Mouse (Mus musculus) forebrain, embryonic 13.5 days (tissue): ENCODE results near the gene Taf15. TPM values are rescaled to one million over a fixed set of nuclear protein-coding genes. Genes with fewer than 3 reads are reported as not detected.

Source experiments
- ATAC-seq: fragments of 200-750 bp; cut with Nextera tagmentation; 2 replicates; pipeline ENCODE4 v1.8.0; 2017
- H3K27ac ChIP-seq: fragments of 300-500 bp; sonication (generic); 2 replicates; pipeline ENCODE4 v1.5.1; 2015; ENCODE audit warnings: inconsistent platforms, mild to moderate bottlenecking, moderate library complexity
- H3K27me3 ChIP-seq: fragments of 300-500 bp; sonication (generic); 2 replicates; pipeline ENCODE4 v1.6.1; 2015; ENCODE audit warnings: mild to moderate bottlenecking, inconsistent platforms
- H3K36me3 ChIP-seq: fragments of 300-500 bp; sonication (generic); 2 replicates; pipeline ENCODE4 v1.6.1; 2015; ENCODE audit warnings: mild to moderate bottlenecking, inconsistent platforms; ENCODE audit not compliant: poor library complexity, severe bottlenecking
- H3K4me1 ChIP-seq: fragments of 300-500 bp; sonication (generic); 2 replicates; pipeline ENCODE4 v1.6.1; 2015; ENCODE audit warnings: inconsistent platforms
- H3K4me2 ChIP-seq: fragments of 300-500 bp; sonication (generic); 2 replicates; pipeline ENCODE4 v1.6.1; 2015; ENCODE audit warnings: inconsistent platforms, mild to moderate bottlenecking, moderate library complexity
- H3K4me3 ChIP-seq: fragments of 300-500 bp; sonication (generic); 2 replicates; pipeline ENCODE4 v1.5.1; 2015; ENCODE audit warnings: mild to moderate bottlenecking, inconsistent platforms
- H3K9ac ChIP-seq: fragments of 300-500 bp; sonication (generic); 2 replicates; pipeline ENCODE4 v1.6.1; 2015; ENCODE audit warnings: mild to moderate bottlenecking, inconsistent platforms
- H3K9me3 ChIP-seq: fragments of 300-500 bp; sonication (generic); replicated peaks from 2 replicates; pipeline ENCODE4 v1.6.1; 2016; ENCODE audit warnings: inconsistent platforms
- WGBS: fragments of 180-500 bp; shearing (Covaris S2); methylation state at CpG from one replicate; pipeline ENCODE4 v1.1.7; 2015; 5-methylcytosine and 5-hydroxymethylcytosine counted together
- polyA plus RNA-seq: library from polyadenylated mRNA; unstranded; fragments of >200 nt; fragmentation: Nextera tagmentation; extraction: Ambion mirVana; gene quantifications from 2 replicates; pipeline ENCODE4 v1.2.1, GENCODE M21; 2015

The Taf15 gene
- polyA plus RNA-seq, 1 experiment from 2014 or later = 20.5 TPM

DNA sequence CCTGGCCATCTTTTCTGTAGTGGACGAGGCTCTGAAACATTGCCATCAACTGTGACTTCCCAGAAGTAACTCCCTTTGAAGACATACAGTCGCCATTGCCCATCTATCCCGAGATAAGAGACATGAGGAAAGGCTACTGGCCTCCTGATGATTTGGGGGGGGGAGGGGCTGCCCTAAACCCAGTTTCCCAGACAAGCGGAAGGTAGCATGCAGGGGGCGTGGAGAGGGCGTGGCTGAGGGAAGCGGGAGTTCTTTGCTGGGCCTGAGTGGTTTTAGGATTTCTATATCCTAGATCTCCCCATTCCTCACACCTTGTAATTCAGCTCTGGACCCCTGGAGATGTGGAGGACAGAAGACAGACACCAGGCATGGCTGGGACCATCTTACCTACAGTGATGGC is 29.1 kb upstream of the Taf15 start:
- no peak for ATAC-seq
- no peak overlapping the region for H3K9ac ChIP-seq
- H3K27me3 ChIP-seq = peaks cover 64% of the 10 kb centered on the region
- 16% methylated on average over 7 of the region's 7 CpGs for WGBS
- no peak overlapping the region; the same call in 1 of the 2 replicates for H3K27ac ChIP-seq
- no peaks in the 10 kb centered on the region for H3K36me3 ChIP-seq
- H3K9me3 ChIP-seq = no peaks in the 10 kb centered on the region
- peaks cover 19% of the 10 kb centered on the region for H3K4me1 ChIP-seq
- no peak overlapping the region for H3K4me3 ChIP-seq
- H3K4me2 ChIP-seq = no peak overlapping the region

DNA sequence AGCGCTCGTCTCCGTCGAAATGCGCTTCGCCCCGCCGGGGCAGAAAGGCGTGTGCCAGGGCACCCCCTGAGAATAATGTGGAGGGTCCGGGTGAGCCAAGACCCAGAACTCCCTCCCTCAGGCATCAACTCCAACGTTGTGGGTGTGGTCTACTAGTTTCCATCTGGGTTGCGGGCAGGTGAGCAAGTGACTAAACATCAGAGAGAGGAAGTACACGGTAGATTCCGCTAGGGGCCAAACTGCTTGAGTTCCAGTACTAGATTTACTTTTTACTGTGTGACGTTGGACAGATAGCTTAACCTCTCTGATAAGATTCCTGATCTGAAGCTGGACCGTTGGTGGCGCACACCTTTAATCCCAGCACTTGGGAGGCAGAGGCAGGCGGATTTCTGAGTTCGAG is 27.9 kb upstream of the Taf15 start:
- H3K27me3 ChIP-seq = peaks cover 64% of the 10 kb centered on the region
- no peak overlapping the region for H3K27ac ChIP-seq
- H3K4me3 ChIP-seq = 0 out of 2 replicates have a peak overlapping the region, but pooled peaks have one; percentile 9
- H3K9ac ChIP-seq = peak overlapping the region; percentile 30; the same call in 1 of the 2 replicates
- ATAC-seq = no peak
- H3K4me1 ChIP-seq = peaks cover 24% of the 10 kb centered on the region
- H3K36me3 ChIP-seq = no peaks in the 10 kb centered on the region
- H3K9me3 ChIP-seq = no peaks in the 10 kb centered on the region
- H3K4me2 ChIP-seq = peak overlapping the region; percentile 39
- 26% methylated on average over 19 of the region's 19 CpGs for WGBS

DNA sequence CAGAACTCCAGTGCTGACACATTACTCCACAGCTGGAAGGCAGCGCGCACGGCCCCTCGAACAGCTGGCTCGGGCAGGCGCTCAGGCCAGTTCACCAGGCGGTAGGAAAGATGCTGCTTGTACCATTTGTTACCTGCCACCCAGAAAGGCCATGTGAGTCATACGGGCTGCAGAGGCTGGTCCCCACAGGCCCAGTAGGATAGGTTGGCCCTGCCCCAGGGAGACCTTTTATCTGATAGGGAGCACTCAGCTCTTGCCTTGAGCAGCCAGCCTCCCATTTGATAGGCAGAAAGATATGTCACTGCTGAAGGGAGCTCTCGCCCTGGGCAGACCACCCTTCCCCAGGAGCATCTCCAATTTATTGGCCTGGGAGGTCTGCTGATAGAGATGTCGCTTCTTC is 25.3 kb upstream of the Taf15 start:
- peaks cover 46% of the 10 kb centered on the region for H3K27me3 ChIP-seq
- H3K27ac ChIP-seq = no peak overlapping the region
- 80% methylated on average over 10 of the region's 10 CpGs for WGBS

DNA sequence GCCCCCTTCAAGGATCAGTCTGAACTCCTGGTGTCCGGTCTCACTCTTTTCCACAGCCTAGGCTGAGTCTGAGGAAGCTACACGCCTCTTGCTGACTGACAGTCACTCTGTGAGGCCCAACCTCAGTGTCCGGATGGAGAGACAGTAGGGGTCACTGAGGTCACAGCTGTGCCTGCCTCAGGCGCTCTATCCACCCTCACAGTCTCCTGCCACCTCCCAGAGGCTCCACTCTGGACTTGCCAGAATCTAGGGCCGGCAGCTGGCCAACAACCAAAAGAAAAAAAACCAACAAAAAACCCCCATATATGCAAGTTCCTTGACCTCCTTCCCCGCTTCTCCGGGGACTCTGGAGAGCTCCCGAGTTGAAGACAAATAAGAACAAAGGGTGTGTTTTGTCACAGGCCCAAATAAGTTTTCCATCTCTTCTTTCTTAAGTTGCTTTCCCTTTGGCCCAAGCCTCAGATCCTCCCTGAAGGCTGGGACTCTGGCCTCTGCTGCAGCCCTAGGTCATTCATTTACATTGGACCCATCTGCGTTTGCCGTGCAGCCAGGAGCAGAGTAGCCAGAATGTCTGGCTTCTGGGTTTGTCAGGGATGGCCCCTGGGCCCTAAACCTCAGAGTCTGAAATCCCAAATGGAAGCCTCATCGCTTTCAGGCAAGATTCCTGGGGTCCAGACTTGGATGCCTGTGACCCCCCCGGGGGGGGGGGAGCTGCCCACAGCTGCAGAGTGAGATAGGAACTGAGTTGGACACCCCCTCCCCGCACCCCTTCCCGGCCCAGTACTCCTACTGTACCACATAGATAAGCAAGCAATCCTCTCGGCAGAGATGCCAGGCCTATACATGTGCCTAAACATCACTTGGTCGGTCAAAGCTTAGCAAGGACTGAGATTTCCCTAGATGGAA is 24.6 kb upstream of the Taf15 start:
- no peaks in the 10 kb centered on the region for H3K9me3 ChIP-seq
- H3K4me1 ChIP-seq = peaks cover 17% of the 10 kb centered on the region
- H3K36me3 ChIP-seq = no peaks in the 10 kb centered on the region
- H3K27me3 ChIP-seq = peaks cover 40% of the 10 kb centered on the region
- no peak overlapping the region for H3K4me3 ChIP-seq
- H3K27ac ChIP-seq = no peak overlapping the region
- no peak overlapping the region for H3K4me2 ChIP-seq
- no peak overlapping the region for H3K9ac ChIP-seq
- ATAC-seq = no peak
- WGBS = 63% methylated on average over 16 of the region's 16 CpGs

More for the DNA sequence above, 25.3 kb upstream of the Taf15 start:
- ATAC-seq = no peak
- no peak overlapping the region for H3K4me3 ChIP-seq
- H3K36me3 ChIP-seq = no peaks in the 10 kb centered on the region
- no peaks in the 10 kb centered on the region for H3K9me3 ChIP-seq
- no peak overlapping the region for H3K4me2 ChIP-seq
- peaks cover 21% of the 10 kb centered on the region for H3K4me1 ChIP-seq
- no peak overlapping the region for H3K9ac ChIP-seq

DNA sequence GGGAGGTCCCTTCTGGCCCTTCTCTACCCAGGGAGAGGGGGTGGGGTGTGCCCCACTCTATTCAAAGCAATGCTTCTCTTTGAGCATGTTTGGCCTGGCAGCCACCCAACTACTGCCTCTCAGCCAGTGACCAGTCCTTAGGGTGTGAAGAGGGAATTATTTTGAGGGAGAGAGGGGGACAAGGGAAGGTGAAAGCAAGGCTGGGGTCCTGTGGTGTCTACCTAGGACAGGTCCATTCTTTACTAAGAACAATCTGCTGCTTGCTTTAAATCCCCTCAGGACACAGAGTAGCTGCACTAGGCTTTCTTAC is 24.0 kb upstream of the Taf15 start:
- H3K27ac ChIP-seq = no peak overlapping the region
- peaks cover 34% of the 10 kb centered on the region for H3K27me3 ChIP-seq
- H3K36me3 ChIP-seq = no peaks in the 10 kb centered on the region
- no peak overlapping the region for H3K4me2 ChIP-seq
- no peaks in the 10 kb centered on the region for H3K9me3 ChIP-seq
- H3K4me1 ChIP-seq = peaks cover 17% of the 10 kb centered on the region
- no peak overlapping the region for H3K4me3 ChIP-seq
- 0 out of 2 replicates have a peak, but pooled peaks have one; percentile 24 for ATAC-seq
- no peak overlapping the region for H3K9ac ChIP-seq

DNA sequence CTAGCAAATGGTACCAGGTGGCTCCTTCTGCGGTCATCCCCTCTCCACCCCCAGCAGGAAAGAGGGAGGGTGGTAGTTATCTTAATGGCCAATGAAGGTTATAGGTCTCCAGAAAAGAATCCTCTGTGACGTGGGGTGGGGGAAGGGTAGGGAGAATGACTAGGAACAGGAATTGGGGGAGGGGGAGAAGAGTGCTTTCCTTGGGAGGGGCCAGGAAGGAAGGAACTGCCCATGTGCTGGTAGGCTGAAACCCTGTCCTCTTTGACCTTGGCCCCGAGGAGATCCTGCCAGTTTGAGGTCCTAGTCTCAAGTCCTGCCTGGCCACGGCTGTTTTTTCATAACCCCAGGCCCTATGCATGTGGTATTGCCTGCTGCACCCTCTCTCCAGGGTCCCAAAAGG is 23.6 kb upstream of the Taf15 start:
- WGBS = 64% methylated on average over 4 of the region's 4 CpGs
- Histone ChIP-seq H3K4me2 (no peak overlapping the region), H3K4me1 (peaks cover 17% of the 10 kb centered on the region), H3K36me3 (no peaks in the 10 kb centered on the region), H3K27ac (no peak overlapping the region), H3K9me3 (no peaks in the 10 kb centered on the region), H3K4me3 (no peak overlapping the region), H3K27me3 (peaks cover 30% of the 10 kb centered on the region), H3K9ac (no peak overlapping the region)
- ATAC-seq = no peak

DNA sequence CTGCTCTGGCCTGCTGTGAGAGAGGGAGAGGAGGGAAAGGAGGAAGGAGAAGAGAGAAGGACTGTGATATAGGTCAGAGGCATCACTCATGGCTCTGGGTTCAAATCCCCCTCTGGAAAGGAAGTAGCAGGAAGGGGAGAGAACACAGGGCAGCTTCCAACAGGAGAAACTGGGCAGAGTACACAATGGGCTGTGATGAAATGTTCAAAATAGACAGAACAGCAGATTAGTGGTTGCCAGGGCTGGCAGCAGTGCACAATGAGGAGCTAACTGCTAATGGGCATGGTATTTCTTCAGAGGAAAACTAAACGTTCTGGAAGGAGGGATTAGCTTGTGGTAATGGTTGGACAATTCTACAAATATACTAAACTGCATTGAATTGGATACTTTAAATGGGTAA is 22.3 kb upstream of the Taf15 start:
- Histone ChIP-seq H3K27ac (no peak overlapping the region), H3K4me1 (peaks cover 17% of the 10 kb centered on the region), H3K9me3 (no peaks in the 10 kb centered on the region), H3K36me3 (no peaks in the 10 kb centered on the region), H3K4me2 (no peak overlapping the region), H3K9ac (no peak overlapping the region), H3K4me3 (no peak overlapping the region), H3K27me3 (peaks cover 18% of the 10 kb centered on the region)
- ATAC-seq = no peak
- WGBS = 21% methylated on average over 1 of the region's 1 CpGs

DNA sequence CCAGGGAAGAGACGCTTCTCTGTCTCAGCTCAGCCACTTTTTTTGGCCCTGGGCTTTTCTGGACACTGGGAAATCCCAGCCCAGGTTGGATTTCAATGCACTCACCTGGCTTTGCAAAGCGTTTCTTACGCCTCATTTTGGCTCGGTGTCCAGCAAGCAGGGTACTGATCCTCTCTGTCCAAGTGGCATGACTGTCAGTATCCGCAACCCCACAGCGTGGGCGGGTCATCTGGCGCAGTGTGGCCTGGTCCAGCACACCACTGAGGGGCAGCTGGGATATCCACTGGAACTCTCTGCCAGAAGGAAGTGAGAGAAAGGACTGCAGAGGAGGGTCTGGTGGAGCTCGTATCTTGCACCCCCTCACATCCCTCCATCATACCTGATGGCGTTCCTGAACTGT is 21.6 kb upstream of the Taf15 start:
- peaks cover 17% of the 10 kb centered on the region for H3K4me1 ChIP-seq
- WGBS = 89% methylated on average over 10 of the region's 10 CpGs
- no peaks in the 10 kb centered on the region for H3K36me3 ChIP-seq
- H3K4me2 ChIP-seq = no peak overlapping the region
- H3K27me3 ChIP-seq = peaks cover 14% of the 10 kb centered on the region; the same call in 1 of the 2 replicates
- ATAC-seq = no peak
- H3K27ac ChIP-seq = no peak overlapping the region
- H3K4me3 ChIP-seq = no peak overlapping the region
- H3K9ac ChIP-seq = no peak overlapping the region
- no peaks in the 10 kb centered on the region for H3K9me3 ChIP-seq

DNA sequence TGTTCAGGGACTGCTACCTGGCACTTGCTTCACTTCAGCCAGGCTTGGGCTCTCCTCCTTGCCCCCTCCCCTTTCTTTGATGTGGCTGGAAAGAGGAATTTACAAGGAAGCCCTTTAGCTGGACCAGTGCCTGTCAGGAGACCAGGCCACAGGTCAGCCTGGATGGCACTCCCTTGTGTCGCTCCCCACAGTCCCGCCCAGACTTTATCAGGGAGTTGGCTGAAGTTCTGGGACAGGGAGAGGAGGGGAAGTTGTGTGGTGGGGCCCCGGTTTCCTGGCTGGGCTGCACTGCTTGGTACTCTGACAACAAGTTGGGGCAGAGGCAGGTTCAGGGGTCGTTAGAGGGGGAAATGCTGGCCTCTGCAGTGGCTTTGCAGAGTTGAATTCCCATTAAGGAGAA is 18.3 kb upstream of the Taf15 start:
- H3K4me3 ChIP-seq = no peak overlapping the region
- no peak for ATAC-seq
- no peaks in the 10 kb centered on the region for H3K27me3 ChIP-seq
- no peak overlapping the region for H3K27ac ChIP-seq
- H3K4me1 ChIP-seq = no peaks in the 10 kb centered on the region
- no peak overlapping the region for H3K4me2 ChIP-seq
- no peaks in the 10 kb centered on the region for H3K9me3 ChIP-seq
- no peak overlapping the region for H3K9ac ChIP-seq
- WGBS = 41% methylated on average over 4 of the region's 4 CpGs
- no peaks in the 10 kb centered on the region for H3K36me3 ChIP-seq

DNA sequence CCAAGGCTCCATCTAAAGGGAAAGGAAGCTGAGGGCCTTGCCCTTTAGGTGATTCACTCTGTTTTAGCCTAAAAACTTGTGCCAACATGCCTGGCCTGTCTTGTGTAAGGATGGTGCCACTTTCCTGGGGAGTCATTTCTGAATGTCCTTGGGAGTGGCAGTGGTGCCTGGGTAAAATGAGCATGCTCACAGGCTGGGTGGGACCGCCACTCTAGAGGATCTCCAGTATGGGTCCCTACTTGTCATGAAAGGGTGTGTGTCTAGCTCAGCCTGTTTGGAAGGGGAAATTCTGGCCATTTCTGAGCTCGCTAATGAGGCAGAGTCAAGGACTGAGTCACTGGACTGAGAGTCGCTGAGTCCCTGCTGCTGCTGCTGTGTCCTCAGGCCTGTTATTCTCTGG is 17.3 kb upstream of the Taf15 start:
- peaks cover 6% of the 10 kb centered on the region for H3K27me3 ChIP-seq
- H3K9ac ChIP-seq = no peak overlapping the region
- WGBS = 74% methylated on average over 3 of the region's 3 CpGs
- no peaks in the 10 kb centered on the region for H3K9me3 ChIP-seq
- no peaks in the 10 kb centered on the region for H3K36me3 ChIP-seq
- H3K4me1 ChIP-seq = no peaks in the 10 kb centered on the region
- H3K4me2 ChIP-seq = no peak overlapping the region
- no peak overlapping the region for H3K4me3 ChIP-seq
- ATAC-seq = no peak
- no peak overlapping the region for H3K27ac ChIP-seq

DNA sequence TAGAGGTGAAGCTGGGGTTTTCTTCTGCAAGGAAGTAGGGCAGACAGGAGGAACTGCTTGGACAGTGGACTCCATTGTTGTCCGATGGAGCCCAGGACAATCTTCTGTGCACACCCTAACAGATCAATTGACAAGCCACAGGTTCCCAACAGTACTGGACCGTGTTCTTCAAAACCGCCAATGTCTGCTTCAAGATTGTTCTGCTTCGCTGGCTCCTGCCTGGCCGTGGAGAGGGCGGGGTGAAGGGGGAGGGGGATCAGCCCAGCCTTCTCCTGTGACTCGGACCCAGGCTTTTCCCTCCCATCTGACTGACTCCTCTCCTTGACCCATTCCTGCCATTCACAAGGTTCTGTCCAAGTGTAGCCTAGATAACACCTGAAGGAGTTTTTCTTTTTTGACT is 15.6 kb upstream of the Taf15 start:
- H3K27me3 ChIP-seq = peaks cover 16% of the 10 kb centered on the region
- no peak overlapping the region for H3K4me3 ChIP-seq
- no peak for ATAC-seq
- H3K9ac ChIP-seq = no peak overlapping the region
- no peaks in the 10 kb centered on the region for H3K9me3 ChIP-seq
- no peak overlapping the region for H3K4me2 ChIP-seq
- H3K27ac ChIP-seq = no peak overlapping the region
- H3K4me1 ChIP-seq = peaks cover under 1% of the 10 kb centered on the region; the same call in 1 of the 2 replicates
- no peaks in the 10 kb centered on the region for H3K36me3 ChIP-seq
- 29% methylated on average over 7 of the region's 7 CpGs for WGBS

DNA sequence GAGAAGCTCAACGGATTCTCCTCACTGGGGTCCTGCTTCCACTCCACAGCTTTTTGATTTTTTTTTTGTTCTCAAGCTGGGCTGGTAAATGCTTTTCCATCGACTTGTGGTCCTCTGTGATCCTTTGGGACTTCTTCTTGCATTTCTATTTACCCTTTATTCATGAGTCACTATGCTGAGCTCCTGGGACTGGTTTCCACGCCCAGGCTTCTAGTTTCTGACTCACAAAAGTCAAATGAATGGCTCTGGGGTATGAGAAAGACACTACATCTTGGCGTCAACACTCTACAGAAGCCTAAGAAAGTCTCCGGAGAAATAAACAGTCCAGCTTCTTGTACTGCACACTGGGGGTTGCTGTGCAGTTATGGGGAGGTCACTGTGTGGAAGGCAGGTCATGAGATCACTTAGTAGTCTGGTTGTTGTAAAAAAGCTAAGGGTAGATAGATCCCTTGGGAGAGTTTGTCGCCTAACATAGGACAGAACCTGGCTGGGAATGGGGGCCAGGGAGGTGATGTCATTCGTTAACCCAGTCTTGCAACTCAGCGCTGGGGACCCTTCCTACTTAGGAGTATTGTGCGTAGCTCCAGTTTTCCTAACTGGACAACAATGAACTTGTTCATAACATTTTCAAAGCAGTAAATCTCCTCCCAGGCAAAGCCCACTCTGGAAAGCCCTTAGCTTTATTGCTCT is 14.8 kb upstream of the Taf15 start:
- no peak overlapping the region for H3K27ac ChIP-seq
- H3K36me3 ChIP-seq = no peaks in the 10 kb centered on the region
- no peak overlapping the region for H3K4me3 ChIP-seq
- peaks cover 24% of the 10 kb centered on the region for H3K27me3 ChIP-seq
- WGBS = 50% methylated on average over 9 of the region's 9 CpGs
- peaks cover 8% of the 10 kb centered on the region for H3K4me1 ChIP-seq
- no peak overlapping the region for H3K9ac ChIP-seq
- ATAC-seq = no peak
- no peak overlapping the region for H3K4me2 ChIP-seq
- no peaks in the 10 kb centered on the region for H3K9me3 ChIP-seq
